Mouse (Mus musculus) lung, embryonic 14.5 days (tissue): ENCODE data around the gene Gsdme. TPM values are rescaled to one million over a fixed set of nuclear protein-coding genes. Genes with fewer than 3 reads are reported as not detected.
A peak's percentile ranks its signal among the peaks of the same experiment; 100 is the strongest.

Experiments
- ATAC-seq: fragments of 200-750 bp; cut with Nextera tagmentation; 2 replicates; pipeline ENCODE4 v1.8.0; 2017; ENCODE audit warnings: mild to moderate bottlenecking, moderate TSS enrichment, moderate library complexity; ENCODE audit not compliant: insufficient read depth
- DNase-seq: peaks from one replicate; pipeline ENCODE4 v3.0.0-alpha.2; 2015
- H3K27ac ChIP-seq: fragments of 300-500 bp; sonication (generic); 2 replicates; pipeline ENCODE4 v1.5.1; 2014; ENCODE audit warnings: low read depth, mild to moderate bottlenecking, moderate library complexity
- H3K27me3 ChIP-seq: fragments of 300-500 bp; sonication (generic); 2 replicates; pipeline ENCODE4 v1.6.1; 2014; ENCODE audit warnings: low read length, control low read depth; ENCODE audit not compliant: insufficient read depth
- H3K36me3 ChIP-seq: fragments of 300-500 bp; sonication (generic); 2 replicates; pipeline ENCODE4 v1.6.1; 2014; ENCODE audit warnings: control low read depth; ENCODE audit not compliant: insufficient read depth
- H3K4me1 ChIP-seq: fragments of 300-500 bp; sonication (generic); 2 replicates; pipeline ENCODE4 v1.6.1; 2014; ENCODE audit warnings: antibody characterized with exemption, control low read depth; ENCODE audit not compliant: insufficient read depth
- H3K4me2 ChIP-seq: fragments of 300-500 bp; sonication (generic); 2 replicates; pipeline ENCODE4 v1.6.1; 2014; ENCODE audit warnings: mild to moderate bottlenecking
- H3K4me3 ChIP-seq: fragments of 300-500 bp; sonication (generic); 2 replicates; pipeline ENCODE4 v1.5.1; 2014; ENCODE audit warnings: low read depth, low read length
- H3K9ac ChIP-seq: fragments of 300-500 bp; sonication (generic); 2 replicates; pipeline ENCODE4 v1.6.1; 2014
- H3K9me3 ChIP-seq: fragments of 300-500 bp; sonication (generic); 2 replicates; pipeline ENCODE4 v1.6.1; 2016; ENCODE audit warnings: low read depth, low read length, control low read depth
- CTCF ChIP-seq: IDR thresholded peaks from 2 replicates; pipeline ENCODE4 v1.5.1; 2016; ENCODE audit warnings: antibody characterized with exemption, low read depth
- WGBS: fragments of 180-500 bp; shearing (Covaris S2); extraction: QIAGEN DNeasy Blood & Tissue Kit; methylation state at CpG from one replicate; pipeline ENCODE4 v1.1.7; 2014; 5-methylcytosine and 5-hydroxymethylcytosine counted together
- polyA plus RNA-seq: library from polyadenylated mRNA; unstranded; fragments of >200 nt; fragmentation: Nextera tagmentation; extraction: Ambion mirVana; gene quantifications from 2 replicates; pipeline ENCODE4 v1.2.1, GENCODE M21; 2014

Gsdme gene
- polyA plus RNA-seq, 1 experiment from 2014 or later: 43.3 TPM

DNA sequence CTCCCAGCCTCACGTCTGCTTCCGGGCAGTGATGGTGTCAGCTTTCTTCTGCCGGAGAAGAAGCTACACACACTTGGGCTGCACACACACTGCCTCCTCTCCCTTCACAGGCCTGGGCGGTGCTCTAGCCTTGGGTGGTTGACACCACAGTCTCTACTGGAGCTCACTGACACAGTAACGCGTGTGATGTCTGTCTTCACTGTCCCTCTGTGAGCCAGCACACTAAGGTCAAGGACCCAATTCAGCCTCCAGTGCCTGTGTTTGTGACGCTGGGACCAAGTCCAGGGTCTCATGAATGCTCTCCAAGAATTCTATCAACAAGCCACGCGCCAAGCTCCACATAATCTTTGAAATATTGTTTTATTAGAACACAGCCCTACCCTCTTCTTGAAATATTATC lies 34.0 kb upstream of the Gsdme start:
- no peaks in the 10 kb centered on the region for H3K27me3 ChIP-seq
- 84% methylated on average over 9 of the region's 9 CpGs for WGBS
- H3K9me3 ChIP-seq: no peaks in the 10 kb centered on the region
- no peak for ATAC-seq
- H3K36me3 ChIP-seq: no peaks in the 10 kb centered on the region
- no peak overlapping the region for H3K9ac ChIP-seq
- no peak overlapping the region for H3K4me2 ChIP-seq
- H3K4me3 ChIP-seq: no peak overlapping the region
- no peak for DNase-seq
- no peak overlapping the region for H3K27ac ChIP-seq
- H3K4me1 ChIP-seq: no peaks in the 10 kb centered on the region
- no peak for TF ChIP-seq CTCF

DNA sequence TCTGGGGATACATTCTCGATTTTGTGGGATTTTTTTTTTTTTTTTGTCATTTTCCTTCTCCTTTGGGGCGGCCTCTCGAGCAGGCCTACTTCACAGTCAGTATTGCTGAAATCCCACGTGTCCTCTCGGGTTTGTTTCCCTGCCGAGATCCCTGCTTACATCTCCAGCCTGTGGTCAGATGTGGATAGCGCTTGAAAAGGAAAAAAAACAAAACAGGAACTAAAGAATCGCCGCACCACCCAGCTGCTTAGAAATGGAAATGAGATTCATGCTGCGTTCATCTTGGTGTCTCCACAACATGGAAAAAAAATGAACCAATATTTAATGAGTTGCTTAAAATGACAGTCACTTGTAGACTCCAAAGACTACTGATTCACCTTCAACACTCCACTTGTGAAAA lies 31.5 kb upstream of the Gsdme start:
- no peak for TF ChIP-seq CTCF
- no peak overlapping the region for H3K27ac ChIP-seq
- DNase-seq (no peak), ATAC-seq (no peak)
- WGBS: 79% methylated on average over 10 of the region's 10 CpGs
- H3K36me3 ChIP-seq: no peaks in the 10 kb centered on the region
- H3K9ac ChIP-seq: no peak overlapping the region
- no peaks in the 10 kb centered on the region for H3K27me3 ChIP-seq
- no peak overlapping the region for H3K4me2 ChIP-seq
- H3K9me3 ChIP-seq: no peaks in the 10 kb centered on the region
- no peaks in the 10 kb centered on the region for H3K4me1 ChIP-seq
- no peak overlapping the region for H3K4me3 ChIP-seq

DNA sequence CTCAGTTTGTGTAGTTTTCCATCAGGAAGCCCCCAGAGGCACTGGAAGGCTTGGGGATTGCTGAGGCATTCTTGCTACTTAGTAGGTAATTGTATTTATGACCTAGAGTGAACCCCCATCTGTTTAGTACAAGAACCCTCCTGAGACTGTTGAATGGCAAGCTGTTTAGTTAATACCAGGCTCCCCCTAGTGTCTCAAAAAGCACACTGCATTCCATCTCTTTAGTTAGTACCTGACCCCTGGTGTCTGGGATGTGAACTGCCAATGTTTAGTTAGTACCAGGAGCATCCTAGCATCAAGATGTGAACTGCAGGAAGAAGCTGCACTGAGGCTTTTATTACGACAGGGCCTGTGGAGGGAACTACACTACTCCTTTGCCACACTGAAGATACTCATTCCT lies 30.5 kb upstream of the Gsdme start:
- Histone ChIP-seq H3K9me3 (no peaks in the 10 kb centered on the region), H3K9ac (no peak overlapping the region), H3K27me3 (no peaks in the 10 kb centered on the region), H3K27ac (no peak overlapping the region), H3K4me1 (no peaks in the 10 kb centered on the region), H3K4me3 (no peak overlapping the region), H3K4me2 (no peak overlapping the region), H3K36me3 (no peaks in the 10 kb centered on the region)
- ATAC-seq (peak; percentile 35), DNase-seq (peak; percentile 92)
- peak; percentile 98 for TF ChIP-seq CTCF
- WGBS: 29% methylated on average over 1 of the region's 1 CpGs

DNA sequence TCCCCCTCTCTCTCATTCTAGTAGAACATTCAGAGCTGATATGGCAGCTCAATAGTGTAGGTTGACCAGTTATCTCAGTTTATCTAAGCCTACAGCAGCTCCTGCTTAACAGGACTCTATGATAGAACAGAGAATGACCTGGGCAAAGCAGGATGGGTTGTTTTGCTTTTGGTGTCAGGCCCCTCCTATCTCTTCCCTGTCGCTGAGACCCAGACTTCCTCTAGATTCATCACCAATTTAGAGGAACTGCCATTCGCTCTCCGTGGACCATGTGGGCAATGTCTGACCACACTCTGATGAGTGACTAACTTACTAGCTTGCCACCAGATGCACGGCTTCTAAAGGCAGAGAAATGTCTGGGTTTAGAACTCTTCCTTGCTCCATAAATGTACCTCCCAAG lies 28.0 kb upstream of the Gsdme start:
- DNase-seq: no peak
- Histone ChIP-seq H3K4me3 (no peak overlapping the region), H3K4me1 (no peaks in the 10 kb centered on the region), H3K27ac (no peak overlapping the region), H3K9me3 (no peaks in the 10 kb centered on the region), H3K4me2 (no peak overlapping the region), H3K9ac (no peak overlapping the region), H3K27me3 (no peaks in the 10 kb centered on the region), H3K36me3 (no peaks in the 10 kb centered on the region)
- ATAC-seq: no peak
- no peak for TF ChIP-seq CTCF
- WGBS: 65% methylated on average over 4 of the region's 4 CpGs

DNA sequence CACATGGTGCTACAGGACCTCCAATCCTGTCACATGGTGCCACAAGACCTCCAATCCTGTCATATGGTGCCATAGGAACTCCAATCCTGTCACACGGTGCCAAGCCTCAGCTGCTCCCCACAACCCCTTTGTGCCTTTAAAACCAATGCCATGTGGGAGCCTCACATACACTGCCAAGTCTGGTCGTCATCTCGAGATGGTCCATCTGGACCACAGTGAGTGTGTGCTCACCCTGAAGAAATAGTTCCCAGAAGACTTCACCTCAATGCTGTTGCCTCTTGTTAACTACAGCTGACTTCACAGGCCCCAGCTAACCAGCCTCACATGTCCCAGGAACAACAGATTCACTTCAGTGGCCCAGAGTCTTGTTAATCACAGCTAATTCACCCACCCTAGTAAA lies 23.2 kb upstream of the Gsdme start:
- no peak for DNase-seq
- H3K4me3 ChIP-seq: no peak overlapping the region
- H3K36me3 ChIP-seq: no peaks in the 10 kb centered on the region
- H3K9me3 ChIP-seq: no peaks in the 10 kb centered on the region
- WGBS: 81% methylated on average over 3 of the region's 3 CpGs
- TF ChIP-seq CTCF: no peak
- H3K4me2 ChIP-seq: no peak overlapping the region
- no peaks in the 10 kb centered on the region for H3K27me3 ChIP-seq
- no peaks in the 10 kb centered on the region for H3K4me1 ChIP-seq
- no peak for ATAC-seq
- H3K9ac ChIP-seq: no peak overlapping the region
- H3K27ac ChIP-seq: no peak overlapping the region

DNA sequence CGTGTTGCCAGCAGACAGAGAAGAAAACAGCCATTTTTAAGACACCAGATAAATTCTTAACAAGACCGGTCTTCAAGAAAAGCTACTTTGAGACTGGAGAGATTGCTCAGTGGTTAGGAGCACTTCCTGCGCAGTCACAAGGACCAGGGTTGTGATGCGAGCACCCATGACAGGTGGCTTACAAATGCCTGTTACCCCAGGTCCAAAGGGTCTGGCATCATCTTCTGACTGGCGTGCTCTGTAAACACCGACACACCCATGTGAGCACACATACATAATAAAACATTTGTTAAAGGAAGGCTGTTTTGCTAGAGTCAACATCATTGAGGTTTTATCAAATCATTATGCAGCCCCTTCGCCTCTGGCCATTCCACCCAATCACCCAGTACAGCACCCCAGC lies 16.0 kb upstream of the Gsdme start:
- Histone ChIP-seq H3K9me3 (no peaks in the 10 kb centered on the region), H3K27me3 (no peaks in the 10 kb centered on the region), H3K9ac (no peak overlapping the region), H3K4me1 (no peaks in the 10 kb centered on the region), H3K27ac (no peak overlapping the region), H3K4me3 (no peak overlapping the region), H3K4me2 (no peak overlapping the region), H3K36me3 (no peaks in the 10 kb centered on the region)
- no peak for TF ChIP-seq CTCF
- WGBS: 80% methylated on average over 7 of the region's 7 CpGs
- DNase-seq (no peak), ATAC-seq (no peak)

DNA sequence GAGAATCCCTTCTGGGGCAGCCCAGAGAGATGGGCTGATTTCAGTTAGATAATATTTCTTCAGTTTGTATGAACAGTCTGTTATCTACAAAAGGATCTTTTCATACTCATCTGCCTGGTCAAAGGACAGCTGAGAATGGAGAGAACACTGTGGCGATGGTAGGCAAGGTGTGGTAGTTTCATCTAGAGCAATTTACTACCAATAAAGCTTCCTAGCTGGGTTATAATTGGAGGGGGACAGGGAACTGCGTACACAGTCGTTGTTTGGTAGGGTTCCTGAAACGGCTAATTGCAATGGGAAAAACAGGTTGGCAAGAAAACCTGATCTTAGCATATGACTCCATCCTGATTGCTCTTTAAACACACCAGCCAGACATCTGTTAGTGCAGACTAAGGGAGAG lies 10.3 kb upstream of the Gsdme start:
- no peak for ATAC-seq
- no peak overlapping the region for H3K4me3 ChIP-seq
- TF ChIP-seq CTCF: no peak
- H3K9ac ChIP-seq: no peak overlapping the region
- no peaks in the 10 kb centered on the region for H3K36me3 ChIP-seq
- no peaks in the 10 kb centered on the region for H3K9me3 ChIP-seq
- no peaks in the 10 kb centered on the region for H3K27me3 ChIP-seq
- WGBS: 80% methylated on average over 4 of the region's 4 CpGs
- no peak for DNase-seq
- no peak overlapping the region for H3K27ac ChIP-seq
- H3K4me1 ChIP-seq: no peaks in the 10 kb centered on the region
- H3K4me2 ChIP-seq: no peak overlapping the region

DNA sequence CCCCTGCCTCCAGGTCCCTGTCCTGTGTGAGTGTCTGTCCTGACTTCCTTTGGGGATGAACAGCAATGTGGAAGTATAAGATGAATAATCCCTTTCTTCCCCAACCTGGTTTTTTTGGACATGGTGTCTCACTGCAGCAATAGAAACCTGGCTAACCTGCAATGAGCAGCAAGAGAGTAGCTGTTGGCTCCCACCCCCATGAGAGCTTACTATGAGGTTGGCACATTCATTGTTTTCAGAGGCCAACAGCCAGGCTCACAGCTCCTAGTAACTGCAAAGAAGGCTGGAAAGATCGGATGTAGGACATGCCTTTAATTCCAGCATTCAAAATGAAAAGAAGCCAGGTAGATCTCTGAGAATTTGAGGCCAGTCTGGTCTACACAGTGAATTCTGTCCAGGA lies 9.8 kb upstream of the Gsdme start:
- 59% methylated on average over 1 of the region's 1 CpGs for WGBS
- no peak overlapping the region for H3K9ac ChIP-seq
- H3K9me3 ChIP-seq: no peaks in the 10 kb centered on the region
- no peak overlapping the region for H3K27ac ChIP-seq
- no peak overlapping the region for H3K4me2 ChIP-seq
- no peak for TF ChIP-seq CTCF
- no peaks in the 10 kb centered on the region for H3K4me1 ChIP-seq
- ATAC-seq (no peak), DNase-seq (no peak)
- H3K36me3 ChIP-seq: no peaks in the 10 kb centered on the region
- H3K4me3 ChIP-seq: no peak overlapping the region
- no peaks in the 10 kb centered on the region for H3K27me3 ChIP-seq
